Mouse (Mus musculus): ENCODE measurements around the gene Add3.

Add3 gene

GRCm38 (mm10) chr19:53168576-53168975, 28.3 kb downstream of the Add3 start:
- DNase-seq, result no peak

DNA sequence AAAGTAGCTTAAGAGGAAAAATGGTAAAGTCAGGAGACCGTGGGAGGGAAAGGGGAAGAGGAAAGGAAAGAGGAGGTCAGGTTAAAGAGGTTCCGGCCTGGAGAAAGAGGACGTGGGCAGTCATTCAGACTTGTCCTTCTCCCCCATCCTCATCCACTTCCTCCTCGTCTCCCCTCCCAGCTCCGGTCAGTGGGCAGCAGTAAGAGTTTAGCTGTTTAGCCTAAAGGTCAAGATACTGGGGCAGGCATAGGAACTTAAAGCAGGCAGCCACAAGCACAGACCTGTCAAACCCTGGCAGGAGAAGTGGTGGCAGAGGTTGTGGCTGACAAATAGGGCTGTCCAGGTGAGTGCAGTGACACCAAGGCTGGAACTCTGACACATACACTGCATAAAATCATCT, 30.4 kb downstream of the Add3 start:
- no peak for DNase-seq

GRCm38 (mm10) chr19:53174034-53174433, 33.8 kb downstream of the Add3 start:
- no peak for DNase-seq

- DNase-seq, result no peak
Measured at GRCm38 (mm10) chr19:53175550-53175949, 35.3 kb downstream of the Add3 start.

DNA sequence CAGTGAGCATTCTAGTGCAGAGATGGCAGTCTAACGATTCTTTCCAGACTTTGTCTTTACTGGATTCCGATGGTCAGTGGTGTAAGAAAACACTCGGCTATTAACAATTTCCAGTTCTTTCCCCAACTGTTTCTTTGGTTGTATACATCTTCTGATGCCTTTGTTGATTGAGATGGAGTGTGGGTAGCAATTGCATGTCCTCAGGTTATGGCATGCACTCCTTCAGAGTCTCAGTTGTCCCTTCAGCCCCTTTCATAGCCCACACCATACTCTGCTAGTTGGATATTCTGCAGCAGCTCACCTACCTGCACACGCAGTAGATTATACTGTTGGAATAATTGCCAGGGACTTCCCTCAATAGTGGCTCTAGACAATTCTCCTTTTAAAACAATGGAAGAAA, 36.3 kb downstream of the Add3 start:
- DNase-seq, result no peak

DNA sequence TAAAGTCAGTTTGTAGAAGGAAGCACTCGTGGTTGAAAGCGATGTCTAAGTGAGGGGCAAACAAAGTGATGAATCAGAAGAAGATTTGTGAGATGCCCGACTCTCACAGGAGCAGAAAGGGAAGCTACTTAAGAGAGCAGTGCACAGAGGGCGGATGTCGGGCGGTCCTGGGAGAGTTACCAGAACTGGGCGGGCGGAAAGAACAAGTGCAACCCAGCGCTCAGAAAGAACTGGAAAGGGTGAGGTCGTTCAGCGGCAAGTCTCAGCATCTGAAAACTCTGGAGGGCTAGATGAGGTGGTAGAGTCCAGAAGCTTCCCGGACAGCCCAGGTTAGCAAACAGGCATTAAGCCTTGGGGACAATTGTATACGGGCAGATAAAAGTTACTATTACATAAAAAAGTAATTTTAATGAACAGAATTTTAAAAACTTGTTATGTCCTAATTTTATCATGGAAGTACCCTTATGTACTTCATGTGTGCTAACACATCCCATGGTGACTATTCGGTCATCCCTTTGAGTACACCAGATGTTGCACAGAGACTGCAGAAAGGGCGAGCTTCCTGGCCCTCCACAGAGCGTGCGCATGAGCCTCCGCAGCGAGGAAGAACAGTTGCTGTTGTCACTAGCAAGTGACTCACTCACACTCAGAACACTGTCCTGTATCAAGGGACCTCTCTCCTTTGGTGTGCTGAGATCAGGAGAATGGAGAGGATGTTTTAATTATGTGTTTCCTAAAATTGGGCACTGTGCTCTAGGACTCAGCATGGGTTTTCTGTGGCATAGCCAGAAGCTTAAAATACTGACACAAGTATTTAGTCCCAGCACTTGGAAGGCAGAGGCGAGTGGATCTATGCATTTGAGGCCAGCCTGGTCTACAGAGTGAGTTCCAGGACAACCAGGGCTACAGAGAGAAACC, 38.6 kb downstream of the Add3 start:
- no peak for DNase-seq

GRCm38 (mm10) chr19:53180168-53180803, 40.0 kb downstream of the Add3 start:
- no peak for DNase-seq

DNA sequence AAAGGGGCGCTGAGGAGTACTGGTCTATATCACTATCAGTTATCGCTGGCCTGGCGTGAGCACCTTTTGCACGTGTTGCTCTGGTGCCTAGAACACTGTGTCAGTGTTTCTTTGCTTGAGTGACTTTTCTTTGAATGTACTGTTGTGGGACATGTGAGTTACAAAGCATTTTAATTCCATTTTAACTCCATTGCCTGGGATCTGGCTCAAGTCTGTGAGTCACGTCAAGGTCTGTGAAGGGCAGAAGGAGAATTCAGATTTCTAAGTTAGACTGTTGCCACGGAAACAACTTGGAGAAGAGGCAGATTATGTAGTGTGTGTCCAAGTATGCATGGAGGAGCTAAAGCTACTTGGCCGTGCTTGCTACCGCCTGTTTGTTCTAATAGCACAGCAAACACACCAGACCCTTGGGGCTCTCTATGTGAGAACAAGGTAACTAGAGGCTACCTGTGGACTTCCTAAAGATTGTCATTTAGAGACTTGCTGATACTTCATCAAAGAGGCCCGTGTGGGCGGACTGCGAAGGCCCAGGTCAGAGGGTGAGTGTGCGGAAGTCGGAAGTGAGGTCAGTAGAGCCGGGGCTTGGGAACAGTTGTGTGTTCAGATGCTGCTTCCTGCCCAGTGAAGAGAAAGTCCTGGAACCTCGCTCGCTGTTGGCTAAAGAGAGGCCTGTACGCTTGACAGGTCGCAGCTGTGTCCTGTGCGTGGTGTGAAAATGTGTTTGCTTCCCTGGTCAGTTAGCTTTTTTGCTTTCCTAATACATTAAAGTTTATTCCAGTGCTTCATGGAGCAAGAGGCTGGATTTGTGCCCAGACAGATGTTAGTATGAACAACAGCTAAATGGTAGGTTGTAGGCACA, 41.0 kb downstream of the Add3 start:
- peak; percentile 72 for DNase-seq

DNA sequence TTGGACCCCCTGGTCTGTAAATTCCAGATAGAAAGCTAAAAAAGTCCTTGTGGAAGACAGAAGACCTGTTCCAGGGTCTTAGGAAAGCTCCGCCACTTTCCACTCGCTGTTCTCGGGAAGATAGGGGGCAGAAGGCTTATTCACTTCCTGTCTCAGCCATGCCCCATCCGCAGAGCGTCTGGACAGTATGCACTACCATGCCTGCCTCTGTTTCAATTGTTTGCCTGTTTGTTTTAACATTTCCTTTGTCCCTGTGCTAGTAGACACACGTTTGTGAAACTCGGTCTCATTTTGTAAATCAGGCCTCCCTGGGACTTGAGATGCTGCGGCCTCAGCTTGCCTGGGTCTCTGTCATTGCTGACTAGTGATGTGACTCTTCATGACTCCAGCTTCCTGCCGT, 43.4 kb downstream of the Add3 start:
- no peak for DNase-seq

GRCm38 (mm10) chr19:53184216-53184615, 44.0 kb downstream of the Add3 start:
- DNase-seq, result no peak

GRCm38 (mm10) chr19:53184911-53185310, 44.7 kb downstream of the Add3 start:
- no peak for DNase-seq

DNA sequence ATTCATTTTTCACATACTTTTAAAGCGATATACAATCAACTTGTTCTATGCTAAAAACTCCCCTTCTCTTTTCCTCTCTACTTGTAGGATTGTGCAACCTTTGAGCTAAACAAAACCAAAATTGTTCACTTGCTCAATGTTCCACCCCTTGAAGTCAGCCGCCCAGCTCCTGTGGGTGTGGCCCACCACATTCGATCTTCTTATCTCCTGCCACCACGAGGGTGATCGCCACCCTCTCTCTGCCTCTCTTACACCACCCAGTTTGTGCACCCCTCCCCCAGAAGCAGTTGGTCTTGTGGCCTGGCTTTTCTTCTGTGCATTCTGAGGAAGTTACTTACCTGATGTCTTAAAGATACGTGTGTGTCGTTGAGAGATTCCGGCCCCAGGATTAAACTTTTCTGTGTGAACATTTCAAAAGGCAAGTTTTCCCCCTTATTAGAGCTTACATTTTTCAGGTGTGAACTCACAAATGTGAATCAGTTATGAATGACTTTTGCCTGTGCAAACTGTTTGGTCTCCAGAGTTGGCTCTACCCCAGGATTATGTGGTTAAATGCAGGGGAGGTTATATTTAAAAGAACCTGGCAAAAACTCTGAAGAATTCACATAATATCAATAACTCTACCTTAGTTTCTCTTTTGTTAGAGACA, 45.4 kb downstream of the Add3 start:
- DNase-seq, result no peak

DNA sequence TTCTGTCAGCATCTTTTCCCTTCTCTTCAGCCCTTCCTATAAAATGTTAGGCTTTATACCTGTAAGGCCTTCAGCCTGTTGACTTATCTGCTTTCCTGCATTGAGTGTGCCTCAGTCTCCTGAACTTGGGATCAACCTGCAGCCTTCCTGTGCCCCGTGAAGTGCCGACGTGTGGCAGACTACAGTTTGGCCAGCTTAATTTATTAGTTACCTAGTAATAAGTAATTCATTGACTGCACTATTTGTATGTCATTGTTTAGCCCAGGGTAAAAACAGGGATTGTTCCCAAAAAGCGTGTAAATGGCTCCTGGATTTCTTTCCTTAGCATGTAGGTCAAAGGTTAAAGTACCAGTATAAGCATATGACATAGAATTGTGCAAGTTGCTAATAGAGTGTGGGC, 46.2 kb downstream of the Add3 start:
- peak; percentile 42 to 48 for DNase-seq

GRCm38 (mm10) chr19:53187533-53187932, 47.3 kb downstream of the Add3 start:
- DNase-seq, result peak in 1 of 2 experiments; percentile 42

GRCm38 (mm10) chr19:53188186-53188585, 47.9 kb downstream of the Add3 start:
- no peak for DNase-seq

DNA sequence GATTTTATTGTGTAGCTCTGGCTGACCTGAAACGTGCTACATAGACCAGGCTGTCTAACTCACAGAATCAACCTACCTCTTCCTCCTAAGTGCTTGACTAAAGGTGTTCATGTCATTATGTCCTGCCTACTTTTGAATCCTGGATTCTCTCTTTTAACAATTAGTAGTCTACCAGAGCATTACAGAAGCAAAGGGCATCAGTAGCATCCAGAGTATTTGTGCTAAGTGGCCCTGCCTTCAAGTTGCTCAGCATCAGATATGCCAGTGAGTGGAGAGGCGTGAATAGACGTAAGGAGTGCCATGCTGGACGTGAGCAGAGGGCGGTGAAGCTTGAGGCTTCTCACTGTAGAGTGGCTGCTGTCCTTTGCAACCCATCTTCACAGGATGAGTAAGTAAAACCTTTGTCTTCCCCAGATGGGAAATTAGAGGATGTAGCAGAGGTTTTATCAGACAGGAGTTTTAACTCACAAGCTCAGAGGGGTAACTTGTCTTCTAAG, 48.5 kb downstream of the Add3 start:
- no peak for DNase-seq

GRCm38 (mm10) chr19:53189736-53190135, 49.5 kb downstream of the Add3 start:
- DNase-seq, result no peak

GRCm38 (mm10) chr19:53190232-53190631, 50.0 kb downstream of the Add3 start:
- DNase-seq, result no peak

DNA sequence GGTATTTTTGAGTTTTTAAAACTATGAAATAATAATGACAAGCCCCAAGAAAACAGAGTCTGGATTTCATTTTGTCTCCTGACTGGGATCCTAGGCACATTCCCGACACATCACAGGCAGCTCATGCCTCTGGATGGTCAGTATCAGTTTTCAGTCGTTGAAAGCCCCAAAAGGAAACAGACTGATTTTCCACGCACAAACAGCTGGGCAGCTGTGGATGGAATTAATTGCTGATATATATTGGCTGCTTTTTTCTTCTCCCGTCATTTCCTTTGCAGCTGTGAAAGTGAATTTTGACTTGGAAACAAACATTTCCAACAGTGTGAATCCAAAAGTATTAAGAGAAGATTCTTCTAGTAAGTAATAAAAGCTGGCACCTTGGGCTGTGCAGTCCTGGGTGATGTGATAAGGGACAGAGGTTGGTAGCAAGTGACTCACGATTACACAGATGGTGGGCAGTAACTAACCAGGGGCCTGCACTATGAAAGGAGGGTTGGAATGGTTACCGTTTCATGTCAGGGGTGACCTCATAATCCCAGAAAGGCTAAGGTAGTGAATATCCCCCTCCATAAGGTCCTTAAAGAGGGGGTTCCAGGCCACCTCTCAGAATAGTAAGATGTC, 51.7 kb downstream of the Add3 start:
- DNase-seq, result no peak

GRCm38 (mm10) chr19:53193190-53193589, 52.9 kb downstream of the Add3 start:
- DNase-seq, result no peak

GRCm38 (mm10) chr19:53193964-53194582, 53.8 kb downstream of the Add3 start:
- peak; percentile 21 to 27 for DNase-seq
